Mouse (Mus musculus) hindbrain, embryonic 11.5 days (tissue): ENCODE results near the gene Itih2. TPM values are rescaled to one million over a fixed set of nuclear protein-coding genes. Genes with fewer than 3 reads are reported as not detected.

ENCODE experiments used
- ATAC-seq: fragments of 200-750 bp; cut with Nextera tagmentation; 2 replicates; pipeline ENCODE4 v1.8.0; 2017; ENCODE audit warnings: mild to moderate bottlenecking, moderate TSS enrichment, moderate library complexity; ENCODE audit not compliant: low FRiP score
- DNase-seq: peaks from one replicate; pipeline ENCODE4 v3.0.0-alpha.2; 2015; ENCODE audit warnings: low spot score
- H3K27ac ChIP-seq: fragments of 300-500 bp; sonication (generic); 2 replicates; pipeline ENCODE4 v1.5.1; 2014; ENCODE audit warnings: mild to moderate bottlenecking, low read depth, low read length
- H3K27me3 ChIP-seq: fragments of 300-500 bp; sonication (generic); 2 replicates; pipeline ENCODE4 v1.6.1; 2014; ENCODE audit warnings: mild to moderate bottlenecking, low read length, moderate library complexity, mixed read lengths; ENCODE audit not compliant: control insufficient read depth, insufficient read depth
- H3K36me3 ChIP-seq: fragments of 300-500 bp; sonication (generic); 2 replicates; pipeline ENCODE4 v1.6.1; 2014; ENCODE audit warnings: mild to moderate bottlenecking, low read length, moderate library complexity, mixed read lengths; ENCODE audit not compliant: control insufficient read depth, insufficient read depth
- H3K4me1 ChIP-seq: fragments of 300-500 bp; sonication (generic); replicated peaks from 2 replicates; pipeline ENCODE4 v1.6.1; 2014; ENCODE audit warnings: low read length, mixed read lengths; ENCODE audit not compliant: control insufficient read depth, insufficient read depth
- H3K4me2 ChIP-seq: fragments of 300-500 bp; sonication (generic); replicated peaks from 2 replicates; pipeline ENCODE4 v1.6.1; 2014; ENCODE audit warnings: mild to moderate bottlenecking, low read depth, low read length
- H3K4me3 ChIP-seq: fragments of 300-500 bp; sonication (generic); 2 replicates; pipeline ENCODE4 v1.5.1; 2014; ENCODE audit warnings: low read depth, low read length
- H3K9ac ChIP-seq: fragments of 300-500 bp; sonication (generic); 2 replicates; pipeline ENCODE4 v1.6.1; 2014; ENCODE audit warnings: low read depth, low read length
- H3K9me3 ChIP-seq: fragments of 300-500 bp; sonication (generic); 2 replicates; pipeline ENCODE4 v1.6.1; 2016; ENCODE audit warnings: low read length; ENCODE audit not compliant: control insufficient read depth
- WGBS: fragments of 180-500 bp; shearing (Covaris S2); extraction: QIAGEN DNeasy Blood & Tissue Kit; methylation state at CpG from one replicate; pipeline ENCODE4 v1.1.7; 2014; 5-methylcytosine and 5-hydroxymethylcytosine counted together
- polyA plus RNA-seq: library from polyadenylated mRNA; unstranded; fragments of >200 nt; fragmentation: Nextera tagmentation; extraction: Ambion mirVana; gene quantifications from 2 replicates; pipeline ENCODE4 v1.2.1, GENCODE M21; 2014

Itih2 gene
- polyA plus RNA-seq, 1 experiment from 2014 or later, result 0.31 TPM

- 90% methylated on average over 7 of the region's 7 CpGs for WGBS
- Histone ChIP-seq H3K4me1 (no peaks in the 10 kb centered on the region), H3K36me3 (no peaks in the 10 kb centered on the region), H3K4me3 (no peak overlapping the region), H3K9ac (no peak overlapping the region), H3K27ac (no peak overlapping the region), H3K9me3 (no peaks in the 10 kb centered on the region), H3K27me3 (no peaks in the 10 kb centered on the region), H3K4me2 (no peak overlapping the region)
- DNase-seq (no peak), ATAC-seq (no peak)
These were observed 59.4 kb downstream of the Itih2 start for GRCm38 (mm10) chr2:10071751-10072150.

- DNase-seq, result no peak
- H3K4me1 ChIP-seq, result no peaks in the 10 kb centered on the region
- no peaks in the 10 kb centered on the region for H3K9me3 ChIP-seq
- H3K4me2 ChIP-seq, result no peak overlapping the region
- ATAC-seq, result no peak
- H3K4me3 ChIP-seq, result no peak overlapping the region
- peaks cover 4% of the 10 kb centered on the region; the same call in 1 of the 2 replicates for H3K36me3 ChIP-seq
- H3K9ac ChIP-seq, result no peak overlapping the region
- no peaks in the 10 kb centered on the region for H3K27me3 ChIP-seq
- WGBS, result 89% methylated on average over 5 of the region's 5 CpGs
- no peak overlapping the region for H3K27ac ChIP-seq
These were observed 72.4 kb downstream of the Itih2 start for GRCm38 (mm10) chr2:10058836-10059235.

- ATAC-seq, result no peak
- H3K27ac ChIP-seq, result no peak overlapping the region
- no peaks in the 10 kb centered on the region for H3K36me3 ChIP-seq
- H3K4me2 ChIP-seq, result no peak overlapping the region
- no peaks in the 10 kb centered on the region for H3K9me3 ChIP-seq
- no peak for DNase-seq
- 91% methylated on average over 1 of the region's 1 CpGs for WGBS
- no peaks in the 10 kb centered on the region for H3K27me3 ChIP-seq
- no peak overlapping the region for H3K4me3 ChIP-seq
- no peaks in the 10 kb centered on the region for H3K4me1 ChIP-seq
- no peak overlapping the region for H3K9ac ChIP-seq
These were observed 79.2 kb downstream of the Itih2 start for GRCm38 (mm10) chr2:10051996-10052395.

GRCm38 (mm10) chr2:10050878-10051277 lies 80.3 kb downstream of the Itih2 start:
- H3K4me2 ChIP-seq, result no peak overlapping the region
- H3K27ac ChIP-seq, result no peak overlapping the region
- H3K4me1 ChIP-seq, result no peaks in the 10 kb centered on the region
- ATAC-seq (no peak), DNase-seq (no peak)
- 86% methylated on average over 3 of the region's 3 CpGs for WGBS
- no peak overlapping the region for H3K4me3 ChIP-seq
- no peaks in the 10 kb centered on the region for H3K9me3 ChIP-seq
- no peaks in the 10 kb centered on the region for H3K36me3 ChIP-seq
- H3K27me3 ChIP-seq, result no peaks in the 10 kb centered on the region
- no peak overlapping the region for H3K9ac ChIP-seq

GRCm38 (mm10) chr2:10049456-10049855 lies 81.7 kb downstream of the Itih2 start:
- Histone ChIP-seq H3K9ac (no peak overlapping the region), H3K27me3 (no peaks in the 10 kb centered on the region)
- 18% methylated on average over 10 of the region's 10 CpGs for WGBS

GRCm38 (mm10) chr2:10048461-10048860 lies 82.7 kb downstream of the Itih2 start, which contains the start of gene Taf3:
Gene Taf3, minus strand, starts transcription at chr2:10048596.
- ATAC-seq (peak; percentile 96), DNase-seq (peak; percentile 93)
- WGBS, result 0% methylated on average over 29 of the region's 36 CpGs
- H3K9ac ChIP-seq, result peak within 1 kb of the TSS; percentile 72
- peak within 1 kb of the TSS; percentile 98 for H3K4me3 ChIP-seq
- H3K27me3 ChIP-seq, result no peaks in the 10 kb centered on the region
- H3K27ac ChIP-seq, result 0 out of 2 replicates have a peak within 1 kb of the TSS, but pooled peaks have one; percentile 7
- no peaks in the 10 kb centered on the region for H3K36me3 ChIP-seq
- peak within 1 kb of the TSS; percentile 58 for H3K4me2 ChIP-seq
- no peaks in the 10 kb centered on the region for H3K9me3 ChIP-seq
- no peaks in the 10 kb centered on the region for H3K4me1 ChIP-seq

More at GRCm38 (mm10) chr2:10049456-10049855, 81.7 kb downstream of the Itih2 start:
- Histone ChIP-seq H3K4me1 (no peaks in the 10 kb centered on the region), H3K27ac (no peak overlapping the region), H3K4me2 (peak overlapping the region; percentile 41), H3K4me3 (peak overlapping the region; percentile 98), H3K9me3 (no peaks in the 10 kb centered on the region), H3K36me3 (no peaks in the 10 kb centered on the region)
- ATAC-seq (no peak), DNase-seq (no peak)

- DNase-seq, result peak; percentile 44
- peak overlapping the region; percentile 72 for H3K9ac ChIP-seq
- no peaks in the 10 kb centered on the region for H3K4me1 ChIP-seq
- H3K9me3 ChIP-seq, result no peaks in the 10 kb centered on the region
- no peaks in the 10 kb centered on the region for H3K36me3 ChIP-seq
- peak overlapping the region; percentile 58 for H3K4me2 ChIP-seq
- peak overlapping the region; percentile 98 for H3K4me3 ChIP-seq
- peak; percentile 82 for ATAC-seq
- H3K27ac ChIP-seq, result 0 out of 2 replicates have a peak overlapping the region, but pooled peaks have one; percentile 7
- WGBS, result under 1% methylated on average over 47 of the region's 47 CpGs
- H3K27me3 ChIP-seq, result no peaks in the 10 kb centered on the region
These were observed 83.3 kb downstream of the Itih2 start for GRCm38 (mm10) chr2:10047758-10048436.
